Mouse (Mus musculus): ENCODE measurements around the gene Wbp1l.

DNA sequence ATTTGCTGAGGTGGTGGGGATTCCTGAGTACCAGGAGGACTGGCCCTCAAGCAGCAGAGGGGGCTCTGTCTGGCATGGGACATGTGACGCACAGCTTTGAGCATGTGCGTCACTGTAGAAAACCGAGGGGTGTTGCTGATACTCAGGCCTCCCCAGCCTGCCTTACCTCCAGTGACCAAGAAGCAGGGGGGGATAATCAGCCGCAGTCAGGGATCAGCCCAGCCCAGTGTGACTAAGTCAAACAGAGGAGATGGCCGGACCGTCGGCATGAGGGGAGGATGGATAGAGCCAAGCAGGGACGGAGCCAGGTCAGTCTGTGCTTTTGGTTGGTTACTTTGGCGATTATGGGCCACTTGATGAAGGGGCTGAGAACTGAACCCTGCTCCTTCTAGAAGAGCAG is 32.8 kb downstream of the Wbp1l start:
- TF ChIP-seq CTCF (IDR thresholded peaks at IDR 0.05; ENCODE audit: control insufficient read depth, insufficient read depth, insufficient replicate concordance, low read depth, low read length) (no peak), POLR2A (IDR thresholded peaks at IDR 0.05; ENCODE audit: control insufficient read depth, low read depth, low read length) (no peak)
